Mouse (Mus musculus) megakaryocyte, embryonic 14.5 days (primary cell): ENCODE measurements around the gene Cdk18. TPM values are rescaled to one million over a fixed set of nuclear protein-coding genes. Genes with fewer than 3 reads are reported as not detected.
"Not testable (repeated sequence)": the region's sequence is repeated elsewhere in the genome, so short reads cannot be mapped to it uniquely, and the experiment has no call there.

Experiments
- H3K27me3 ChIP-seq: replicated peaks from 2 replicates; pipeline ENCODE3; 2012; ENCODE audit warnings: inconsistent platforms
- H3K36me3 ChIP-seq: replicated peaks from 2 replicates; pipeline ENCODE3; 2012; ENCODE audit warnings: low read length, inconsistent platforms, mixed read lengths
- H3K4me1 ChIP-seq: 2 replicates; pipeline ENCODE4 v1.6.1; 2012; ENCODE audit warnings: inconsistent platforms
- H3K4me3 ChIP-seq: replicated peaks from 2 replicates; pipeline ENCODE3; 2012; ENCODE audit warnings: moderate library complexity, mild to moderate bottlenecking, inconsistent platforms
- H3K9me3 ChIP-seq: 2 replicates; pipeline ENCODE4 v1.6.1; 2012; ENCODE audit warnings: inconsistent platforms
- FLI1 ChIP-seq: IDR thresholded peaks from 2 replicates; pipeline ENCODE4 v1.6.1; 2012; ENCODE audit warnings: low read length, inconsistent platforms, mixed read lengths
- GATA1 ChIP-seq: IDR thresholded peaks from 3 replicates; pipeline ENCODE4 v1.6.1; 2012; ENCODE audit warnings: mixed read lengths, low read length, inconsistent platforms, borderline replicate concordance
- polyA plus RNA-seq: library from polyadenylated mRNA; stranded (reverse); fragments of >175 nt; gene quantifications from 2 replicates; pipeline ENCODE4 v1.2.3, GENCODE M21; 2012; ENCODE audit warnings: low replicate concordance; ENCODE audit not compliant: insufficient read depth

Cdk18 gene
- polyA plus RNA-seq, result 4.2 and 28.8 TPM in 2 replicates

DNA sequence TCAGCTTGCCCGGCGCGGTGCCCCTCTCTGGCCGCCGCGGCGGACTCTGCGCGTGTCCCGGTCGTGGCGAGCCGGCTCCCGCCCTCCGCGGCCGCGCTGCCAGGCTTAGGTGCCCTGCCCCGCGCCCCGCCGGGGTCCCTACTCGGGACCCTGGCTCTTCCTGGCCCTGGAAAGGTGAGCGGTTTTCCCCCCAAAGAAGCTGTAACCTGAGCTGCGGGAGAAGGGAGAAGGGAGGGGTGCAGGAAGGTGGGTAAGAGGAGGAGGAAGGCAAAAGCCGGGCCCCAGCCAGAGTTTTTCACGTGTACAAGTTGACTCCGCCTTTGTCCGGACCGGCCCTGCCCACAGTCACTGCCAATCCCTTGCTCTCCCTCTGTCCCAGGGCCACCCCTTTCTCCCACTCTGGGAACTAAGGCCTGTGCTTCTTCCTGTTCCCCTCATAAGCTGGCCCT lies at the start of gene Cdk18:
Gene Cdk18 (minus strand): TSS at position 269 of the 449 bp plus-strand sequence.
- H3K27me3 ChIP-seq, result peaks cover 79% of the 10 kb centered on the region
- peak within 1 kb of the TSS; percentile 91 for H3K4me3 ChIP-seq

DNA sequence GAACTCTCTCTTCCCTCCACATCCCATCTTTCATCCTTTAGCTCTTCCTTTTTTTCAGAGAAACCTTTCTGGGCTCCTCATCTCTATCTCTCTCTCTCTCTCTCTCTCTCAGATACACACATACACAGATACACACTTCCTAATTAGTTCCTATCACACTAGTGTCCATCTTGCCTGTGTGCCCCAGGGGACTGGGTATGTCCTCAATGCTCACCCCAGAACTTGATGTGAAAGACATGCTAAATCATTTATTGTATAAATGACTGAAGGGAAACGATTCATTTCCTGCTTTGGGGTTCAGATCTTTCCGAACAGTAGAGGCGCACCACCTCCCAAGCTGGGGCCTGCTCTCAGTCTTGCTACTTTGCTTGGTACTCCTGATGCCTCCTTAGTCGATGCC lies 49.7 kb upstream of the Cdk18 start:
- H3K9me3 ChIP-seq, result no peaks in the 10 kb centered on the region
- H3K36me3 ChIP-seq, result no peaks in the 10 kb centered on the region
- TF ChIP-seq GATA1 (no peak), FLI1 (no peak)
- peaks cover 17% of the 10 kb centered on the region for H3K4me1 ChIP-seq
- no peak overlapping the region for H3K4me3 ChIP-seq
- H3K27me3 ChIP-seq, result peaks cover 91% of the 10 kb centered on the region

More for the DNA sequence above, at the start of gene Cdk18:
- no peak for TF ChIP-seq FLI1
- 0 out of 2 replicates have a peak, but pooled peaks cover 3% of the 10 kb centered on the region for H3K9me3 ChIP-seq
- H3K4me1 ChIP-seq, result peaks cover 63% of the 10 kb centered on the region
- no peaks in the 10 kb centered on the region for H3K36me3 ChIP-seq

DNA sequence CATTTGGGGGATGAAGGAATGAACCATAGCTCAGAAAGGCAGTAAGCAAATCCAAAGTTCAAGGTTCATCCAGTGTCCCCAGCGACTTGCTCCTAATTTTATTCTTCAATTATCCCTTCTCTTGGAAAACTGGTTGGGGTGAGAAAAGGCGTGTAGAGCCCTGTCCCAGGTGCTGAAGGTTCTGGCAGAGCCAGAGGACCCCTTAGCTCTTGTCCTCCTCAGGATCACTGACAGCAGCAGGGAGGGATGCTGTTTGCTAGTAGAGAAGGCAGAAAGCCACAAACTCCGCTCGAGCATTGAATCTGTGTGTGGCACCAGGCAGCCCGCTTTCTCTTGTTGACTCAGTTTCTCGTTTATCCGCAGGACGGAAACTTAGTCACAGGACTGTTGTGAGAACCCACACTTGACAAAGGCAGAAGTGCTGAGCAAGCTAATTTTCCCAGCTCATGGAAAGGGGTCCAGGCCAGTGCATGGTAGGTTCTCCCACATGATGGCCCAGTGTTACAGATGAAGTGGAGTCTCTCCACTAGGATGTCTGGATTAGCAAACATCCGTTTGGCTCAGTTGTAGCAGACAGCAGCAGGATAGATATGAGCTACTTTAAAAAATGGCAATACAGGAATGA lies 49.1 kb upstream of the Cdk18 start:
- TF ChIP-seq FLI1, result no peak
- TF ChIP-seq GATA1, result no peak
- Histone ChIP-seq H3K4me1 (peaks cover 17% of the 10 kb centered on the region), H3K27me3 (peaks cover 90% of the 10 kb centered on the region), H3K9me3 (no peaks in the 10 kb centered on the region), H3K4me3 (no peak overlapping the region), H3K36me3 (no peaks in the 10 kb centered on the region)

DNA sequence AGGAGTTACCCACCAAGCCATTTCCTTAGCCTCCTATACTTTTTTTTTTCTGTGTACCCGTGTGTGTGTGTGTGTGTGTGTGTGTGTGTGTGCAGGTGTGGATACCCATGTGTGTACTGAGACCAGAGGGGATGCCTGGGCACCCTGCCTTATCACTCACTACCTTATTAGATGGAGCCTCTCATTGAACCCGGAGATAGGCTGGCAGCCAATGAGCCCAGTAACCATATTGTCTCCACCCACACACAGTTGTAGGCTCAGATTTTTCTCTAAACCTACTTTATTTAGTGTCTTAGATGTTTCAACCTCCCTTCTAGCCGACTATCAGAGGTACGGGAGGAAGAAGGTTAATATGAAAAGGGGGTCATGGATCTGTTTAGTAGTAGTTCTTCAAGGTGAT lies 46.8 kb upstream of the Cdk18 start:
- Histone ChIP-seq H3K27me3 (peaks cover 82% of the 10 kb centered on the region), H3K4me1 (peaks cover 17% of the 10 kb centered on the region), H3K36me3 (no peaks in the 10 kb centered on the region), H3K4me3 (no peak overlapping the region), H3K9me3 (no peaks in the 10 kb centered on the region)
- TF ChIP-seq GATA1, result no peak
- TF ChIP-seq FLI1, result no peak

DNA sequence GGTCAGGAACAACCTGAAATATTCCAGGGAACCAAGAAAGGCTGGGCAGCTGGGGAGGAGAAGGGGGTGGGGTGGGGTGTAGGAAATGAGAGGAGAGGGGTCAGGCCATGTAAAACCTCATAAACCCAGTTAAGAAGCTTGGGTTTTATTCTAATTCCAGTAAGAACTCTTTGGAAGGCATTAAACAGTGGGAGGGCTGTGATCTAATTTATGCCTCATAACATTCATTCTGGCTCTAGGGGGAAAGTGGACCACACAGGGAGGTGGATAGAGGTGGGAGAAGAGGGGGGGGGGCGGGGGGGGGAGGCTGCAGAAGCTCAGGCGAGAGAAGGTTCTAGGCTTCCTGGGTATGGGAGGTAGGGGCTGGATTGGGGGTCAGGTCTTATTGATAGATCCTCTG lies 32.1 kb upstream of the Cdk18 start:
- H3K4me1 ChIP-seq, result peaks cover 11% of the 10 kb centered on the region
- H3K9me3 ChIP-seq, result 0 out of 2 replicates have a peak, but pooled peaks cover 8% of the 10 kb centered on the region
- H3K27me3 ChIP-seq, result peaks cover 73% of the 10 kb centered on the region
- no peak overlapping the region for H3K4me3 ChIP-seq
- no peaks in the 10 kb centered on the region for H3K36me3 ChIP-seq
- TF ChIP-seq FLI1 (no peak), GATA1 (no peak)

DNA sequence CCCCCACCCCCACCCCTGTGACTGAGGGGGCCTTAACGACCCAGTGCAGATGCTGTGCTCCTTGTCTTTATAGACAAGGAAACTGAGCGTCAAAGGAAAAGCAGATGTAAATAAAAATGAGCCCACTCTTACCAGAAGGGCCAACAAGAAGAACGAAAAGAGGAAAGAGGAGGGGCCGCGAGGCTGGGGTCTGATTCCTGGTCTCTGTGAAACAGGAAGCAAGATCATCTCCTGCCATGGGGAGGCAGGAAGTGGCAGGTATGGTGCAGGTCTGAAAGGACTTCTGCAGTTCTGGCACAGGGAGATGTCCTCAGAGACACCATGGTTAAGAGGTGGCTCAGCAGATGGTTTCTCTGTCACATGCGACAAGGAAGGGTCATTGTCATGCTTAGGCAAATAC lies 31.2 kb upstream of the Cdk18 start:
- Histone ChIP-seq H3K4me3 (no peak overlapping the region), H3K4me1 (peaks cover 11% of the 10 kb centered on the region), H3K27me3 (peaks cover 76% of the 10 kb centered on the region), H3K9me3 (peaks cover 11% of the 10 kb centered on the region; the same call in 1 of the 2 replicates), H3K36me3 (no peaks in the 10 kb centered on the region)
- no peak for TF ChIP-seq FLI1
- TF ChIP-seq GATA1, result no peak

DNA sequence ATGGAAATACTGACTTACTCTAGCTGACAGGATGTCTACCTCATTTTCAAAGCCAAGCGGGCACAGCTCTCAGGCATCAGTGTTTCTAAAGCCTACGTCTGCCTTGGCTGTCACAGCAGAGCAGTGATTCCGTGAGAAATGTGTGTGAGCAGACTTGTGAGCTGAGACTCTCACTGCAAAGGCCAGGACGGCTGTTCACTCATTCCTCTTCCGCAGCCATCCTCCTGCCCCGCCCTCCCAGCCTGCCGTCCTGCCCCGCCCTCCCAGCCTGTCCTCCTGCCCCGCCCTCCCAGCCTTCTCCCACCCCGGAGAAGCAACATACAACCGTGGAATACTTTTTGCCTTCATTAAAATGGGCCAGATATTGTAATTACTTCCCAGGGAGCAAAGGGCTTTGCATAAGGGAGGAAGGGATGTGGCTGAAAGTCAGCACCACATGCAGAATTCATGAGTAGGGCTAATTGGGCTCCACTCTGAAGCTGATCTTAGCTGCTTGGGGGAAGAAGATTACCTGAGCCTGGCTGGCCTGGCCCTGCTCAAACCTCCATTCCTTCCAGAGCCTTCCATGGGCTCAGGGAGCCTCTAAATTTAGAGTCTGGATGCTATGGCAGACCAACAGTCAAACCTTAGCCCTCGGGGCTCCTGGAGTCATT lies 28.8 kb upstream of the Cdk18 start:
- H3K4me1 ChIP-seq, result peaks cover 14% of the 10 kb centered on the region
- peak overlapping the region; percentile 77 for H3K4me3 ChIP-seq
- H3K27me3 ChIP-seq, result peaks cover 85% of the 10 kb centered on the region
- TF ChIP-seq GATA1, result no peak
- H3K36me3 ChIP-seq, result no peaks in the 10 kb centered on the region
- H3K9me3 ChIP-seq, result peaks cover 4% of the 10 kb centered on the region; the same call in 1 of the 2 replicates

DNA sequence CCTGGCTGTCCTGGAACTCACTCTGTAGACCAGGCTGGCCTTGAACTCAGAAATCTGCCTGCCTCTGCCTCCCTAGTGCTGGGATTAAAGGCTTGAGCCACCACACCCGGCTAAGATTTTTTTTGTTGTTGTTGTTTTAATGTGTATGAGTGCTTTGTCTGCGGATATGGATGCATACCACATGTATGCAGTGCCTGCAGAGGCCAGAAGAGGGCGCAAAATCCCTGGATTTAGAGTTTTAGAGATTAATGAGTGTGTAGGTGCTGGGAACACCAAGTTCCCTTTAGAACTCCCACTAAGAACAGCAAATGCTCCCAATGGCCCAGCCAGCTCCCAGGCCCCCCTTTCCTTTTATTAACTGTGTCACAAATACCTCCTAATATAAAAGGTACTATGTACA lies 26.4 kb upstream of the Cdk18 start:
- TF ChIP-seq GATA1 (no peak), FLI1 (no peak)
- Histone ChIP-seq H3K4me3 (no peak overlapping the region), H3K4me1 (peaks cover 14% of the 10 kb centered on the region), H3K9me3 (peaks cover 4% of the 10 kb centered on the region; the same call in 1 of the 2 replicates), H3K36me3 (no peaks in the 10 kb centered on the region), H3K27me3 (peaks cover 86% of the 10 kb centered on the region)

DNA sequence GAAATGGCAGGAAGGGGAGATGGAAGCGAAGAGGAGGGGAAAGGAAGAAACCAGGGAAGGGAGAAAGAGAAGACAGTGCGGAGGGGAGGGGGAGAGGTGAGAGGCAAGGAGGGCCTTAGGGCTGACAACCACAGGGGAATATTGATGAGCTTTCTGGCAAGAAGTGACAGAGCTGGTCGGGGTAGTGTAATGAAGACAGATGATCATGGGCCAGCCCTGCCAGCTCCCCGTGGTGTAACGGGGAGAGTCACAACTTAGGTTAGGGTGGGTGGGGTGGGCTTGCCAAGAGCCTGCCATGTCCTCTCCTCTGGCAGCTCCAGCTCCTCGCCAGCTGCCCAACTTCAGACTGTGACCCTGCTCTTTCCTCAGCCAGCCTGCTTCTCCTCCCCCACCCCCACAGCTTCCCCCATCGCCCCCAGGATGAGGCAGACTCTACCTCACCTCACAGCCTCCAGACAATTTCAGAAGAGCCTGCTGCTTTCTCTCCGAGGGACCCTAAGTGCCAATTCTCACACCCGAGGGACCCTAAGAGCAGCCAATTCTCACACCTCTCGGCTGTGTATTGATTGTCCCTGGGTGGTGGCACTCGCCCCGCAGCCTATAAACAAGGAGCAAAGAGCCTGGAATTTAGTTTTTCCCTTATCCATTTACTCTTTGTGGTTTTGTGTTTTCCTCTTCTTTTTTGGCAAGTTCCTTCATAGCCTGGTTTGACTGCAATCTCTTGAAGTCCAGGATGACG lies 25.5 kb upstream of the Cdk18 start:
- Histone ChIP-seq H3K36me3 (no peaks in the 10 kb centered on the region), H3K27me3 (peaks cover 86% of the 10 kb centered on the region), H3K4me3 (no peak overlapping the region), H3K9me3 (peaks cover 4% of the 10 kb centered on the region; the same call in 1 of the 2 replicates), H3K4me1 (peaks cover 10% of the 10 kb centered on the region)
- TF ChIP-seq GATA1 (no peak), FLI1 (no peak)

DNA sequence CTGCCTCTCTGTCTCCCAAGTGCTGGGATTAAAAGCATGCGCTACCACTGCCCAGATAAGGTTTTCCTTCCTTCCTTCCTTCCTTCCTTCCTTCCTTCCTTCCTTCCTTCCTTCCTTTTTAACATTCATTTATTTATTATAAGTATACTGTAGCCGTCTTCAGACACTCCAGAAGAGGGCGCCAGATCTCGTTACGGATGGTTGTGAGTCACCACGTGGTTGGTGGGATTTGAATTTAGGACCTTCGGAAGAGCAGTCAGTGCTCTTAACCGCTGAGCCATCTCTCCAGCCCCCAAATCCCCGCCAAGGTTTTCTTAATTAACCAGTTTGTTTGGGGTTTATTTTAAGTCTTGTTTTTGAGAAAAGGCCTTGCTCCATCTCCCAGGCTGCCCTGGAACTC lies 23.1 kb upstream of the Cdk18 start:
- not testable (repeated sequence) for H3K4me1 ChIP-seq, H3K36me3 ChIP-seq, H3K4me3 ChIP-seq, H3K9me3 ChIP-seq
- H3K27me3 ChIP-seq, result peaks cover 87% of the 10 kb centered on the region
